Mouse (Mus musculus) mouse trophoblast stem cell (cell line): Measurements from ENCODE around the gene Rnls.
"Not testable (repeated sequence)": the region's sequence is repeated elsewhere in the genome, so short reads cannot be mapped to it uniquely, and the experiment has no call there.

Experiments
- in situ Hi-C, 2 experiments: fragments of 300-500 bp; cut with MseI, MboI; formaldehyde crosslinking; loops; 2 replicates in 1 of 2; 3 replicates in 1 of 2; pipeline ENCODE4 v1.15.1; 2025

Rnls gene

DNA sequence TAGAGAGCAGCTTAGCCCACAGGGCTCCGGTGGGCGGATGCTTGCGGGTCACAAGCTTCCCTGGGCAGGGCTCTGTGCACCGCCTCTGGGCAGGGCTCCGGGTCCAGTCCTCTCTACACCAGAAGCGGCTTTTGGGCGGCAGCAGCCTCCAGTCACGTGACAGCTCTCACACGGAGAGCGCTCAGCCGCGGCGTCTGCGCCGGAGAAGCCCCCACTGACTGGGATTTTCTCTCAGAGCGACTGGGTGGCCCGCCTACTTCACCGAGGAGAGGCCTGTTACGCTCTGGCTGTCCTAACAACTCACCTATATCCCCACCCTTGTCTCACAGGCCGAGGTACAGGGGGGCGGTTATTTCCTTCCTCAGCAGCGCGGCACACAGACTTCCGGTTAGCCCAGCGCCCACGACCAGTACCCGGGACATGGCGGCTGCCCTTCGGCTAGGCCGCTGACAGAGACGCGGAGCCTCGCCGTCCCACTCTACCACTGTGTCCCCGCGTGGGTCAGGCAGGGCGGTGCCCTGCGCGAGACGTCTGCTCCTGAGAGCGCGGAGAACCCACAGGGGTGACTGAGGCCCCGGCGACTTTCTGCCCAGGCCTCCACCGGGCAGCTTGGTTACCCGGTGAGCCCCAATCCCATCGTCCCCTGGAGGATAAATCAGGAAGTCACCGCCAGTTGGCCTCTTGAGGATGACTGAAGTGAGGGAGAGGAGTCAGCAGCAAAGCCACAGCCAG lies at the start of gene Rnls:
Gene Rnls, minus strand, starts transcription at position 645 of the 732 bp plus-strand sequence.
- in situ Hi-C loops = no loop called here

DNA sequence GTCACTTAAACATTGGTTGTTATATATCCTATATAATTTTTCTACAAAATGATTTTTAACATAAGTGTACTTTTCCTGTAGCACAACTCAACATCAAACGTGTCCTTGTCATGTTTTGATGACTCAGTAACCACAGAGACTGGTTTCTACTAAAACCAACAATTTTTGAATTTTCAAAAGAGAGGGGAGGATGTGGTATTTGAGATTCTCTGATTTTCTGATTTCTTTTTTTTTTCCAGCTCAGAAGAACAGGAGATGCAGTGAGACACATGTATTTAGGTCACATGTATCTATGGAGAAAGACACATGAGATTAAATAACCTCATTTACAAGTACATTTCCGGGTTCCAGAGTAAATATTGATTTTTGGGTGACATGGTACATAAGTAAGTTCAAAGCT lies 37.4 kb upstream of the Rnls start:
- in situ Hi-C loops = no loop called here

DNA sequence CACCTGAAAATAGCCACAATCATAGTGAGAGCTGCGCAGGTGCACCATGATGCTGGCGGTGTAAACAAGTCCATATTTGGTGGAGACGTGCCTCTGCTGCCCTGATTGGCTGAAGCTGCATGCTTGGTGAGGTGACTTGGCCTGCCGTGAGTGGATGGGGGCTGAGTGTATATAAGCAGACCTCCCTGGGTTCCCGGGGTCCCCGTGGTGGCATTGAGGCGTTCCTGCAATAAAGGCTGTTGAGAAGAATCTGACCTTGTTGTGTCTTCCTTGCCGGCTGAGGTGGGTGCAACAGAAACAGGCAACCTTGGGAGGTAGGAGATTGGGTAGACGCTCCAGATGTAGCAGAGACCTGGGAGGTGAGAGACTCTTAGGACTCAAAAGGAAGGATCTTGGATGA lies 27.3 kb upstream of the Rnls start:
- in situ Hi-C loops = not testable (repeated sequence)

DNA sequence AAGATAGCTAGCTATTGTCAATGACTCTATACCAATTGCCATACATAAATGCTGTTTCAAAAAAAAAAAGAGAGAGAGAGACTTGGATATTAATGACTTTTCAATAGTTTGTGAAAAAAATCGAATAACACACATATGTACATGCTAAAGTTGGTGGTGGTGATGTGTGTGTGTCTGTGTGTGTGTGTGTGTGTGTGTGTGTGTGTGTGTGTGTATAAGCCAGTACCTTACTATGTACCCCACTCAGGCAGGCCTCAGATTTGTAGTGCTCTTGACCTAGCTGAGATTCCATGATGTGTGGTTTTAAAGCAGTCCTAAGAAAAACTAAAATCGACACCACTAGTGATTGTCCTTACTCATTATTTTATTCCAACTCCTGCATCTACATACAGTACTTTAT lies 11.3 kb downstream of the Rnls start:
- in situ Hi-C loops = no loop called here

DNA sequence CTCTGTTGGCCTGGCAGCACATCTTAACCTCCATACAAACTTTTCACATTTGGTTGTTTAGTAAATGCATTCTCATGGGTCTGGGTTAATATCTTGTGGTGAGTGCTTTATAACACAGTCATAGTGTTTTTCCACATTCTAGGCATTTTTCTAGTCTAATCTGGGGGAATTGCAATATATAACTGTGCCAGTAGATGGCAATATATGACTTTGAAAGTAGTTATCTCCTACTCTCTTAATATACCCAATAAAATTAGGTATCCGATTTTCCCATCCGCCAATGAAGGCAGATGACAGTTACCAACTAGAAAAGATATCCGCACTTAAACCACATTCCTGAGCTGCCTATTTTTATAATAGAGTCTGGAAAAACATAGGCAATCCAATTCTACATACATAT lies 11.7 kb downstream of the Rnls start:
- in situ Hi-C loops = no loop called here

DNA sequence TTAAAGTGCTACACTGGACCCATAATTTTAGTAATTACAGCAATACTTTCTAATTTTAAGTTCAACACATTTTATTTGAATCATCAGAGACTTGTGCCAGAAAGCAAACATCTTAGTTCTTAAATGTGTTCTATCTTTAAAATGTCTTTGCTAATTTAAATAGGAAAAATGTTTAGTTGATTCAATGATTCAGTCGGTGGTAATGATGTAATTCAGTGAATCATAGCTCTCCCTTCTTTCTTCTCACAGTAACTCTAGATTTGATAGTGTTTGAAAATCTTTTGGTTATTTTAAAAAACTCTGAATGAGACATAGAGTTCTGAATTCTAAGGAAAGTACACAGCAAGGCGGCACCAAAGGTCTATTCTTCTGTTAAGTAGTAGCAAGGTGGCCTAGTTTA lies 23.3 kb downstream of the Rnls start:
- in situ Hi-C loops = loop anchor here in 1 of 2 experiments (25.0 kb wide), 1 partner anchor 632 kb away; the partner anchor contains the start of gene Atad1

DNA sequence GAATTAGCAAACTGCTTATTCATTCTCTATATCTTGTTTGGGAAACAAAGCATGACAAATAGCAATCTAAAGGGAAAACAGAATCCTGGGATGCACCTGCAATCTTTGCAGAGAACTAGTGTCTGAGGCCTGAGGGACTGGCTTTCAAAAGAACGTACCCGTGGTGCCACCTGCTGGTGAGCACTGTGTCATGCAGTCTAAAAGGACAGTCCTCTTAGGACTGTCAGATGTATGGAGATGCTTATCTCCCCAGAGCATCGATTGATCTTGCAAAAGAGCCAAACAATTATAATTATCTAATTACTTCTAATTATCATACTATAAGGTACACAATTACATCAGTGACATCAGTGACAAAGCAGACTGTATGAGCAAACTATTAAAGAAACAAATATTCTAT lies 25.4 kb downstream of the Rnls start:
- in situ Hi-C loops = loop anchor here in 1 of 2 experiments (25.0 kb wide), 1 partner anchor 629 kb away; the partner anchor contains the start of gene Atad1

DNA sequence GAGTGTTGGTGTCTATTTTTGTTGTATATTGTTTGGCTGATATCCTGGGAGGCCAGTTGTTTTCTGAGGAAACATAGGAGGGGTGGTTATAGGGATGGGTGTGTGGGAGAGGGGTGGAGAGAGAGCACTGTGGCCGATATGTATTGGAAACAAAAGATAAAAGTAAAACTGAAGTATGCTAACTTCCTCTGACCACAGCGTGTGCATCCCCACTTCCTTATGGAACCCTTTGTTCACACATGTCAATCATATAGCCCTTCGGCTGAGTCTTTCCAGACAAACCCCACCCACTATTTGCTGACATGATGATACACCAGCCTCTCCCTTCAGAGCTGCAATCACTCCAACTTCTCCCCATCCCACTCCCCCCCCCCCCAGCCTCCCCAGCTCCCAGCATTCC lies 35.1 kb downstream of the Rnls start:
- in situ Hi-C loops = loop anchor here in 1 of 2 experiments (25.0 kb wide), 1 partner anchor 620 kb away; the partner anchor contains the start of gene Atad1

DNA sequence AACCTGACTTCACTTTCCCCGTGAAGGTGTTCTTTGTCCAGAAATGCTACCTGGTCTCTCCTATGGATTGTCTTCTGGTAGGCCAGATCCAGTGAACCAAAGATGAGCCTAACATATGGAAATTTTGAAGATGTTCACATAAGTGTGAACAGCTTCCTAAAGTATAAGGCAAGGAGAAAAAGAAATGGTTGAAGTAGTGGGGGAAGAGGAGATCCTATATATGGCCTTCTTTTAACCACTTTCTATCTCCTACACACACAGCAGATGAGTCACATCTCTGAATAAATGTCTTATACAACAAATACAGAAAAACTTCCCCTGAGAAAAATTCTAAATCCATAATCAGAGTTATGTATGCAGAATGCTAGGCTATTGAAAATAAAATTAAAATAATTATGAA lies 52.0 kb downstream of the Rnls start:
- in situ Hi-C loops = no loop called here

DNA sequence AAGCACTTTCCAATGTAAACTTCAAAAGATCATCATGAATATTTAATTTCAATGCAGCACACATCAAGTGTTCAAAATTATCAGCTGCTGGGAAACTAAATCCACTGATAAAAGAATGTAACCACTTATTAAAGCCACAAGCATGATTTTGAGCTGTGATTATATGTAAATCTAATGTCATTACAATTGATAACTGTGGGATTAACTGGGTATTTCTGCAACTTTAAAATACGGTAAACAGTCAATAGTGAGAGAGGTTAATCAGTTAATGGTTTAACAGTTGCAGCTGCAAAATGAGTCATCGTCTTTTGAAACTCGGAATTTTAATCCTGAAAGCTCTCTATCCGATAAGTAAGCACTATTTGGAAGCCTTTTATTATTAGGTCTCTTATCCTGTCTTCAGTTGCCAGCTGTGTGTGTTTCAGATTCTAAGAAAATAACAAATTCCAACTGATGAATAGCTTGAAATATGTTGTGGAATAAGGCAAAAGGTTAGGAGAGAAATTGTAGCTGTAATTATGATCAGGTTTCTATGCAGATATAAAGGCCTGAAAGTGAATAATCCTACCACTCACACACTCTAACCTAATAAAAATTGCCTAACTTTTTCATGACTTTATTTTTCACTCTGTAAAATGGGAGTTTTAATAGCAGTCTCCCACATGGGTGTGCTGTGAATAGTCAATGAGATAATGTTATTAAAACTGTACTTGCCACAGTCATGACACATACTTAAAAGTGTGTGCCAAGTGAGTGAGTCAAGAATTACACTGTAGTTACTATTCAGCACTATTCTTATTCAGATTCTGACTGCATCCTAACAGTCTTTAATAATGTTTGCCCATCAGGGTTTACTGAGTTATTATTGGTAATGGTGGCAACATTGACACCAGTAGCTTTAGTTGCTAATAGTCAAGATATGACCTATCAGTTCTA lies 65.1 kb downstream of the Rnls start:
- in situ Hi-C loops = no loop called here

DNA sequence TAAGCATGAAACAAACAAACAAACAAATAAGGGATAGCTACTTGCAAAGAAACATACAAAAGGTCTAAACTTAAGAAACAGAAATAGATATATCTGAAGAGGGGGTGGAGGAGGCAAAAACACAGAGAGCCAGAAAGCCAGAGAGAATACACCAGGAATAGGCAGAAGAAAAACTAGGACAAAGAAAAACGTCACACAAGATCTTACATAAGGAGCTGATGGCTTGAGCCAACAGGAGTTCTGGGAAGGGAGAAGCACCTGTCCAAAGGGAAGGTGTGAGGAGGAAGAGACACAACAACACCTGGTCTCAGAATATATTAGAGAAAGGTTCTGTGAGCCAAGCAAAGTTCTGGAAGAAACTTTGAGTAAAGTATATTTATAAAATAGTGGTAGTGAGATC lies 73.3 kb downstream of the Rnls start:
- in situ Hi-C loops = no loop called here

DNA sequence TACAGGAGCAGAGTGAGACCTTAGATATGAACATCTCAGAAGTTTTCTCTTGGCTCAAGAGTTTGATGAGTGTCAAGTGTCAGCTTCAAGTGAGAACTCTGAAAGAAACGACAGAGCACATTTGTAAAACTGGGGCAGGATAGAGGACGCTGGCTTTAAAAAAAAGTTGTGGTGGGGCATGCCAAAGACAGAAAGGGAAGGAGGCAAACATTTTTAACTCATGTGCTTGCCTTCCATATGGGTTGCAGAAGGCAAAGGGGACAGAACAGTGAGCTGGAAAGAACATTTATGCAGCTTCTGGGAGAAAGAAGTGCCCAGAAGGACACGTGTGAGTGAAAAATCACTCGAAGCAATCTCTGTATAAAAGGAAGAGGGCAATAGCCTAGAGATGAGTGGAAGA lies 75.0 kb downstream of the Rnls start:
- in situ Hi-C loops = no loop called here

DNA sequence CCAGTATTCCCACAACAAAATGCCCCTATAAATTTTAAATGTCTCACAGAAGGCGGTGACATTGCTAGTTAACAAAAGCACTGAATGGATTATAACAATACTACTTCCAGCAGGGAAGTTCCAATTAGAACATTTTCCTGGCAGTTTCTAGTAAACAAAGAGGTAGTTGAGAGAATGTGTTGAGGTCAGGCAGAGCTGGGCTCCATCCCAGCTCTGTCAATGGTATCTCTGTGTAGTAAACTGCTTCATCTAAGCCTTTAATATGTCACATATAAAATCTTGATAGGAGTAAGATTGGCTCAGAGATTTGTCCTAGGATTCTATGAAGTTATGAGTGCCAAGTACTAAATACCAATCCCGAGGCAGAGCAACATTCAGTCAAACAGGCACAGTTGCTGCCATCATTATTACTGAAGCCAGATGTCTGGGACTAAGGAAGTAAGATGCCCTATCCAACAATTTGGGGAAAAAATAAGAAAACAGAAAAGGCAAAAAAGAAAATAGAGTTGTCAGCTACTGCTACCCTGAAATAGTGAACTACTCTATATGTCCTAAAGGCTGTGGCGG lies 92.3 kb downstream of the Rnls start:
- in situ Hi-C loops = no loop called here

DNA sequence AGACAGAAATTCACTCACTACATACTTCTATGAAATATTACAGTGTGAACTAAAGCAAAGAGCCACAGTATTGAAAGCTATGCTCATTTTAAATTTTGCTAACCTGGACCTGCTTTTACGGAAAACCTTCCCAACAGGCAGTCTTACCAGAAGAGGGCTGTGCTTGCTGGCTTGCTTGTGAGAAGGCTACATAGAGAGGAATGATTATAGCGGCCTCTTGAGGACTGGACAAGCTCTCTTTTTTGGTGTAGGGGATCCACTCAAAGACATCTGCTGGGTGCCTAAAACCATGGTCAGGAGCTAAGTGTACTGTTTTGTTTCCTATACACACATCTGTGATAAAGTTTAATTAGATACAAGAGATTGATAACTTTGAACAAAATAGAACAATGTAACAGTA lies 95.8 kb downstream of the Rnls start:
- in situ Hi-C loops = no loop called here

DNA sequence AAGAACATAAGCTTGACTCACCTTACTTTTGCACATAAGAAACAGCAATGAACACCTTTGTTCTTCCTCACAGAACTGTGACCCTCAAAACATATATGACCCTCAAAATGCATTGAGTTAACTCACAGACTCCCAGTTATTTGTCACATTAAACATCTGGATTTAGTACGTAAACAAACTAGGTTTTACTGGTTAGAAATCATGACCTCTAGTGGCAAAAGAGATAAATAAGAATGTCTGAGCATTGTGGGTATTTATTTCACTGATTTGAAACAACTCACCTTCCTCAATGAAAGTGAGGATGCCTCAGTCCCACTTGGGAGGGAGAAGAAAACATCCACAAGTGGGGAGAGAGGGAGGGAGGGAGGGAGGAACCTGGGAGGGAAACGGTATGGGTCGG lies 109.1 kb downstream of the Rnls start:
- in situ Hi-C loops = no loop called here

DNA sequence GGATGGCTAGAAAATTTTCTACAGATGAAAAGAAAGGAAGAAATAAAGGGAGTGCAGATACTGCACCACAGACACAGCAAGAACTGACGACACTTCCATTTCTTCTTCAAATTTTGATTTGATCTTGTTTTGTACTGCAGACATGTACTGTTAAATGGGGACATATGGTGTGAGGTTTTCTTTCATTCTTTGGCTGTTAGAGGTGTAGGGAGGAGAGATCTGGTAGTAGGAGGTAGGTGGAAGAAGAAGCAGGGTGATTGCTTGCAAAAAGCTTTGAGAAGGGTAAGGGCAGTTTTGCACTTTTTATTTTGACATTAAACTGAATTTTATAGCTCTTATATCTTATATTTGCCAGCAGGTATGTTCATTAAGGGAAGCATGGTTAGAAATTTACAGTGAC lies 115.7 kb downstream of the Rnls start:
- in situ Hi-C loops = no loop called here

DNA sequence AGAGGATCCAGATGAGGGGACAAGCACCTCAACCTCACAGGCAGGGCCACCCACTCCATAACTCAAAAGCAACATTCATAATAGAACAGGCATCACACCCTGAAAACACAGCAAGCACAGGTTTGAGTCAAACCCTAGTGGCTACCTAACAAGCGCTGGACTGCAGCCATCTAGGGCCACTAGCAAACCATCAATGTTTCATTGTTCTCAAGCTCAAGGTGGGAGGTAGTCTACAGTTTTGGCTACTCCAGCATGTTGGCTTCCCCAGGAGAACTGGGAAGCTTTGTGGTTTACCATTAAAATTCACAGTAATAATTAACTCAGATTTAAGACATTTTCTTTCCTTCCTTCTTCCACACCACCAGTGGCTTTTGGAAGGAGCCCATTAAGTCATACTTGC lies 118.4 kb downstream of the Rnls start:
- in situ Hi-C loops = no loop called here

DNA sequence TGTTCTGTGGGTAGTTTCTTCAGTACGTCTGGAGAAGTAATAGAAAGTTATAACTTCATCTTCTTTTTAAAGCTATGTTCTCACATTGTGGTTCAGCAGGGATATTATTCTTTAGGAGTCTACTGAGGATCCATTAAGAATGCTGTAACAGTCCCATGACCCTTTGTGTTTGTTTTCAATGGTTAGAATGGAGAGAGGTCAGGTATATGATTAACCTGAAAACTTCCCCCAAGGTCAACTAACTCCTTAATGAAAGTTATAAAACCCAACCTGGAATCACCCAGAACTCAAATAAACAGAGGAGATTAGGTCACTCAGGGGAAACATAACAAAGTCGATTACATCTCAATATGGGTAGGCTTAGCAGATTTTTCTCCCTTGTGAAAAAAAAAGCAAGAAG lies 120.5 kb downstream of the Rnls start:
- in situ Hi-C loops = no loop called here

DNA sequence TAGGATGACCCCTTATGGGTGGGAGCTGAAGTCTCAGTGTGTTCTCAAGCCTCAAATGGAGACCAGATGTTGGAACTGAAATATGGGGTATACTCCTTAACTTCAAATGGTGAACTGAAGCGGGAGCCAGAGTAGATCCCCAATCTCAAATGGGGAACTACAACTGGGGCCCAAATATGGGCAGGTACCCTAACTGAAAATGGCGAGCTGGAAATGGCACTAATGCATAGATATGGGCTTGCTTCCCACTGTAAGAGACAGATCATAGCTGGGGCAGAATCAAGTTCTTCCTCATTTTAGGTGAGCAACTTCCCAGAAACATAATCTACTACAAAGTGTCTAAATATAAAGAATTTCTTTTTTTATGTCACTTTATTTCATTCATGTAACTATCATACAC lies 121.9 kb downstream of the Rnls start:
- in situ Hi-C loops = no loop called here

DNA sequence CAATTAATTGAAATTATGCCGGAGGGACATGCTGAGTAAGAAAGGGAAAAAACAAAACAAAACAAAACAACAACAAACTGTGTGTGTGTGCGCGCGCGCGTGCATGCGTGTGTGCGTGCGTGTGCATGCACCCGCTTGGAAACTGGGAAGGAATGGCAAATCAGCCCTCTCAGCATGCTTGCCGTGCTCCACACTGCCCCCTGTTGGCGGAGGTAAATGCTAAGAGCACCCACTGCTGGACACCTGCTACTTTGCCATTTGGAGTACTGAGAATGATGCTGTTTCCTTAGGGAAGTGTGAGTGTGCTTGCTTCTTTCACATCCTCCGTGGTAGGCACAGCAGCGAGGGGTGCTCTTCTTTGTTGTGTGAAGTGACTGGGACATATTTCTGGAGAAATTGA lies 124.1 kb downstream of the Rnls start:
- in situ Hi-C loops = no loop called here

DNA sequence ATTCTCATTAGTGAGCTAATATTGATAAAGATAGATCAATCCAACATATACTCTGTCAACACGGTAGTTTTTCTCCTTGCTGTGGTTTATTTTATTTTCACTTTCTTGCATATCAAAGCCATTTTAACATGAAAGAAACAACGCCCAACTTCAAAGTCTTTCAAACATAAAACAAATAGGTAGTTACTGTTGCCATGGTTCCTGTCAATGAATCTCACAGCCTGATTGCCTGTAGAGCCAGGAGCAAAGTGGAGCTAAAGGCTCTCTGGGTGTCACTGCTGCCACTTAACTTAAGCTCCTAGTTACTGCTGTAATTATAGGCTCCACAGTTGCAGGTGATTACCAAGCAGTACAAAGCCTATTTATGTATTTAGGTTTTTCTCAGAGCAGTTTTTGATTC lies 126.8 kb downstream of the Rnls start:
- in situ Hi-C loops = no loop called here

DNA sequence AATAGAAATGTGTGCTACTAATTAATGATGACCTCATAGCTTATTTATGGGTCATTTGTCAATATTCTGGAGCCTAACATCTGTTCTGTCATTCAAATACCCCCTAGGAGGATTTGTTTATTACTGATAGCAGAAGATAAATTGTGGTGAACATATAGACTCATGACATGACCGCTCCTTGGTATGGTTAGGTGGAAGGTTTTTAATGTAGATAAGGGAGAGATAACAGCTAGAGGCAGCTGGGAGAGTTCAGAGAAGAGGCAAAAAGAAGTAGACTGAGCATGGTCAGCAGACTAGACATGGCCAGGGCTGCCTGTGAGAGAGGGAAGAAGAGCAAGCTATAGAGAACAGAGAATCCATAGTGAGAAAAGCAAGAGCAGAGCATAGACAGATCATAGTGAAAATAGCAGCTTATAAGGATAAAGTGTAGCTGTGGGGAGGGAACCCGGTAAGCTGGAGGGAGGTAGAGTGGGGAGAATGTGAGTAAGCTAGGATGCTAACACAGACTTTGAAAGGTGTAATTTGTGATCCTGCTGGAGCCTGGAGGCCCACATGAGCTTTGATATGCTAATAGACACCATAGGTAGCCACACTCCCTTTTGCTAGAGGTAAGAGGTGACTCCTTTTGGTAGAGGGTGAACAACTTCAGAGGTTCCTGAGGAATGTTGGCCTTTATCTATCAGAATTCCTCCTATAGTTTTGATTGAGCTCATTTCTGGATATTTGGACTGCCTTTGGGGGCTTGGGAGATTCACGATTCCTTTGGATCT lies 127.7 kb downstream of the Rnls start:
- in situ Hi-C loops = no loop called here
